Mouse (Mus musculus) megakaryocyte, embryonic 14.5 days (primary cell): Measurements from ENCODE around the gene Rgs13. TPM values are rescaled to one million over a fixed set of nuclear protein-coding genes. Genes with fewer than 3 reads are reported as not detected.

ENCODE experiments used
- H3K27me3 ChIP-seq: replicated peaks from 2 replicates; pipeline ENCODE3; 2012; ENCODE audit warnings: inconsistent platforms
- H3K36me3 ChIP-seq: replicated peaks from 2 replicates; pipeline ENCODE3; 2012; ENCODE audit warnings: low read length, inconsistent platforms, mixed read lengths
- H3K4me1 ChIP-seq: 2 replicates; pipeline ENCODE4 v1.6.1; 2012; ENCODE audit warnings: inconsistent platforms
- H3K4me3 ChIP-seq: replicated peaks from 2 replicates; pipeline ENCODE3; 2012; ENCODE audit warnings: moderate library complexity, mild to moderate bottlenecking, inconsistent platforms
- H3K9me3 ChIP-seq: 2 replicates; pipeline ENCODE4 v1.6.1; 2012; ENCODE audit warnings: inconsistent platforms
- FLI1 ChIP-seq: IDR thresholded peaks from 2 replicates; pipeline ENCODE4 v1.6.1; 2012; ENCODE audit warnings: low read length, inconsistent platforms, mixed read lengths
- GATA1 ChIP-seq: IDR thresholded peaks from 3 replicates; pipeline ENCODE4 v1.6.1; 2012; ENCODE audit warnings: mixed read lengths, low read length, inconsistent platforms, borderline replicate concordance
- polyA plus RNA-seq: library from polyadenylated mRNA; stranded (reverse); fragments of >175 nt; gene quantifications from 2 replicates; pipeline ENCODE4 v1.2.3, GENCODE M21; 2012; ENCODE audit warnings: low replicate concordance; ENCODE audit not compliant: insufficient read depth

The Rgs13 gene
- polyA plus RNA-seq, 1 experiment, result not detected

DNA sequence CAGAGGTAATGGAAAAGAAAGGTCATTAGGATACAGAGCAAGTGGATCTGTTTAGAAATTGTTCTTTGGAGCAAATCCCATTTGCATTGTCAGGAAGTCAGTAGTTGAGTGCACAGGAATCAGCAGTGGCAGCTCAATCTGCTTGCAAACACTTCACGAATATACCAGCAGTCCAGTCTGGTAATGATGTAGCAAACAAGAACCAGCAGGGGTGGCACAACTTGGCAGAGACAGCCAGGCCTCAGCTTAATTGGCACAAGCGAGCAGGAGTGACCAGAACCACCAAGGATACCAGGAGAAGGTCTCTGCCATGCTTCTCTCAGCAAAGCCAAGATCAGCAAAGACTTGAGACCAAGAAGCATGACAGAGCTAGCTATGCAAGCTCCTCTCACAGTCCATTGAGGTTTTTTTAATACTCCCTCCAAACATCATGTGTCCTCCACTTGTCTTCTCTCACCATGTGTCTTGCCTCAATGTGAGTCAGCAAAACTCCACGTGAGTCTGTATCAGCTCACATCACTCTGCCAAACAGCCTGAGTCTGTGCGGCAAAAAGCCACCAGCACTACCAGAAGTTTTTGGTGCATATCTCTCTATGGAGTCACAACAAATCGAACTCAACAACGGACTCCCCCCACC is 63.6 kb downstream of the Rgs13 start:
- no peaks in the 10 kb centered on the region for H3K27me3 ChIP-seq
- peaks cover 6% of the 10 kb centered on the region; the same call in 1 of the 2 replicates for H3K4me1 ChIP-seq
- no peaks in the 10 kb centered on the region for H3K36me3 ChIP-seq
- H3K4me3 ChIP-seq, result no peak overlapping the region
- no peaks in the 10 kb centered on the region for H3K9me3 ChIP-seq
- no peak for TF ChIP-seq FLI1
- no peak for TF ChIP-seq GATA1

GRCm38 (mm10) chr1:144112946-144113345 is 64.2 kb downstream of the Rgs13 start:
- Histone ChIP-seq H3K4me1 (peaks cover 6% of the 10 kb centered on the region; the same call in 1 of the 2 replicates), H3K36me3 (no peaks in the 10 kb centered on the region), H3K27me3 (no peaks in the 10 kb centered on the region), H3K4me3 (no peak overlapping the region), H3K9me3 (no peaks in the 10 kb centered on the region)
- TF ChIP-seq GATA1 (no peak), FLI1 (no peak)

DNA sequence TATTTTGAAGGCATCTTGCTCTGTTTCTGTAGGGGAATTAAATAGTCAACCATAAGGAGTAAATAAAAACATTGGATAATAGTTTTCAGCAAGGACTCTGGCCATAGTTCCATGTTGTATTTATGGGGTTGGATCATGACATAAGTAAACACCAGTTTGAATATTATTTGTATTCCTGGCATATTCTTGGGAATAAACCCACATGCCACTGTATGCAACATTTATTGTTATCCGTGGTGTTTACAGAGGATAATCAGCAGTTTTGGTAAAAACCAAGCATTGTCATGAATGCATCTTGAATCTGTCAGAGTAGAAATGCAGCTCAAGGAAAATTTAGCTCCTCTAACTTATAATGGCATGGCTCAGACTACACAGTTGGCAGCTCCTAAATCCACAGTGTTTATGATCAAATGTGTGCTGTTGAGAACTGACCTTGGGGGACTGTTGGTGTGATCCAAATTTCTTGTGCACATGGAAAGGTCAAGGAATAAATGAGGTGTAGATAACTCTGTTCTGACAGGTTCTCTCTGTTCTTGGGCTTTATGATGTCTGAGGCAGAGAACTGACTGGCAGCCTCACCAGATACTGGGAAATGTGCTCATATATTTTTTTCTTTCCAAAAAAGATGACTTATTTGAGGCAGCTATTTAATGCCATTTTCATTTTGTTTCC is 78.4 kb downstream of the Rgs13 start:
- Histone ChIP-seq H3K9me3 (no peaks in the 10 kb centered on the region), H3K36me3 (no peaks in the 10 kb centered on the region), H3K27me3 (no peaks in the 10 kb centered on the region), H3K4me3 (no peak overlapping the region), H3K4me1 (no peaks in the 10 kb centered on the region)
- no peak for TF ChIP-seq GATA1
- TF ChIP-seq FLI1, result no peak

DNA sequence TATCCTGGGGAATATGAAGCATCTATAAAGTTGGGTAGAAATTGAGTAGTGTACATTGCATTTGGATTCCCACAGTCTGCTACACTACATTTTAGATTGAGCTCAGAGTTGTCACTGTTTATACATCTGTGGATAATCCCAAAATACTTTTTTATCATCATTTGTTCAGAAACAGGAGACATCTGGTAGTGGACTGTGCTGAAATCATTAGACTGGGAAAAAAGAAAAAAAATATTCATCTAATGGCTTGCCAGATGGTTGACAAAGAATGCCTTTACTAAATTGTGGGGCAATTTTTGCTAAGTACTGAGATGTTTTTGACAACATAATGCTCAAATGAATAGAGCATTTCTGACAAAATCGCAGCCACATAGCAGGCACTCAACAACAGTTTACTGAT is 86.8 kb downstream of the Rgs13 start:
- no peaks in the 10 kb centered on the region for H3K9me3 ChIP-seq
- TF ChIP-seq GATA1, result no peak
- TF ChIP-seq FLI1, result no peak
- no peak overlapping the region for H3K4me3 ChIP-seq
- peaks cover 9% of the 10 kb centered on the region for H3K4me1 ChIP-seq
- no peaks in the 10 kb centered on the region for H3K36me3 ChIP-seq
- H3K27me3 ChIP-seq, result no peaks in the 10 kb centered on the region

Other genes starting within 250 kb of the Rgs13 start
- 36.1 TPM in 1 of 2 replicates, not detected in the other for gene Rgs2, start 173.2 kb downstream of the Rgs13 start, polyA plus RNA-seq
- 0.09 TPM in 1 of 2 replicates, not detected in the other for gene Rgs1, start 71.9 kb upstream of the Rgs13 start, polyA plus RNA-seq